Mouse (Mus musculus) heart, adult 10 weeks (tissue): ENCODE data around the gene Mesp2. TPM values are rescaled to one million over a fixed set of nuclear protein-coding genes. Genes with fewer than 3 reads are reported as not detected.

Experiments used
- polyA plus RNA-seq: library from polyadenylated mRNA; stranded (reverse); fragments of 350-450 nt; fragmentation: Illumina TruSeq; extraction: RNeasy Lipid Tissue Mini Kit (QIAGEN cat#74804); gene quantifications from one replicate; pipeline ENCODE4 v1.2.3, GENCODE M21; 2014; ENCODE audit warnings: low read depth, low replicate concordance

The Mesp2 gene
- not detected for polyA plus RNA-seq

GRCm38 (mm10) chr7:79810611-79811506 lies at the start of gene Mesp2:
Gene Mesp2 (plus strand): TSS chr7:79810727.

GRCm38 (mm10) chr7:79793688-79794087 lies 16.8 kb upstream of the Mesp2 start, which contains the start of gene Mesp1:
Gene Mesp1 (minus strand): TSS chr7:79793788.

GRCm38 (mm10) chr7:79860811-79861210 lies 50.3 kb downstream of the Mesp2 start, which contains the start of gene Anpep:
Gene Anpep (minus strand): TSS chr7:79861059.

Other genes starting within 250 kb of the Mesp2 start
- not detected for gene Rhcg, start 193.1 kb upstream of the Mesp2 start, polyA plus RNA-seq
- gene Ticrr, start 150.5 kb upstream of the Mesp2 start, polyA plus RNA-seq: not detected
- 1.3 TPM for gene Kif7, start 95.0 kb upstream of the Mesp2 start, polyA plus RNA-seq
- 9.8 TPM for gene Plin1, start 77.8 kb upstream of the Mesp2 start, polyA plus RNA-seq
- 26.0 TPM for gene Pex11a, start 67.6 kb upstream of the Mesp2 start, polyA plus RNA-seq
- gene Wdr93, start 67.6 kb upstream of the Mesp2 start, polyA plus RNA-seq: 0.31 TPM
- not detected for gene Mesp1, start 16.9 kb upstream of the Mesp2 start, polyA plus RNA-seq
- gene Anpep, start 50.3 kb downstream of the Mesp2 start, polyA plus RNA-seq: 17.2 TPM
- gene Ap3s2, start 109.9 kb downstream of the Mesp2 start, polyA plus RNA-seq: 14.8 TPM
- 14.6 TPM for gene Arpin, start 124.6 kb downstream of the Mesp2 start, polyA plus RNA-seq
- gene Zfp710, start 214.1 kb downstream of the Mesp2 start, polyA plus RNA-seq: 20.3 TPM